Mouse (Mus musculus) layer of hippocampus, adult 8-10 months (tissue): ENCODE measurements at regions not wholly inside any gene's neighbourhood (a gene's known extent, or its start where the extent isn't known, plus 50 kb on each side); places are given as distances from the start of the nearest gene placed in this dataset.

Source experiments
- DNase-seq, 2 experiments: peaks; one replicate each; pipeline ENCODE4 v3.0.0; 2022; ENCODE audit warnings: low spot score in 2 of 2

- no peak for DNase-seq
These were observed 260.7 kb upstream of the 4930535I16Rik start for GRCm38 (mm10) chr4:124178401-124179018.

GRCm38 (mm10) chr4:124175531-124175930 lies 257.7 kb upstream of the 4930535I16Rik start:
- DNase-seq, result peak; percentile 26 to 31

- no peak for DNase-seq
These were observed 236.8 kb upstream of the 4930535I16Rik start for GRCm38 (mm10) chr4:124154627-124155026.

GRCm38 (mm10) chr4:124149771-124150451 lies 232.1 kb upstream of the 4930535I16Rik start:
- DNase-seq, result no peak

GRCm38 (mm10) chr4:124149037-124149436 lies 231.2 kb upstream of the 4930535I16Rik start:
- no peak for DNase-seq

GRCm38 (mm10) chr4:124147276-124147675 lies 229.5 kb upstream of the 4930535I16Rik start:
- DNase-seq, result no peak

GRCm38 (mm10) chr4:124146135-124146534 lies 228.3 kb upstream of the 4930535I16Rik start:
- no peak for DNase-seq

GRCm38 (mm10) chr4:124143630-124144029 lies 225.8 kb upstream of the 4930535I16Rik start:
- no peak for DNase-seq

GRCm38 (mm10) chr4:124143226-124143625 lies 225.4 kb upstream of the 4930535I16Rik start:
- DNase-seq, result peak; percentile 13 to 22

GRCm38 (mm10) chr4:124142083-124142482 lies 224.3 kb upstream of the 4930535I16Rik start:
- DNase-seq, result peak; percentile 73 to 94

- peak; percentile 28 to 51 for DNase-seq
These were observed 217.3 kb upstream of the 4930535I16Rik start for GRCm38 (mm10) chr4:124135165-124135470.

- no peak for DNase-seq
These were observed 216.7 kb upstream of the 4930535I16Rik start for GRCm38 (mm10) chr4:124134341-124135164.

- DNase-seq, result no peak
These were observed 213.1 kb upstream of the 4930535I16Rik start for GRCm38 (mm10) chr4:124130946-124131345.

GRCm38 (mm10) chr4:124126258-124126657 lies 208.4 kb upstream of the 4930535I16Rik start:
- DNase-seq, result no peak

- no peak for DNase-seq
These were observed 202.5 kb upstream of the 4930535I16Rik start for GRCm38 (mm10) chr4:124120334-124120733.

GRCm38 (mm10) chr4:124113856-124114345 lies 196.1 kb upstream of the 4930535I16Rik start:
- peak in 1 of 2 experiments; percentile 6 for DNase-seq

- DNase-seq, result no peak
These were observed 192.9 kb upstream of the 4930535I16Rik start for GRCm38 (mm10) chr4:124110705-124111104.

GRCm38 (mm10) chr4:124109371-124109770 lies 191.5 kb upstream of the 4930535I16Rik start:
- peak; percentile 15 to 26 for DNase-seq

GRCm38 (mm10) chr4:124102684-124103083 lies 184.9 kb upstream of the 4930535I16Rik start:
- no peak for DNase-seq

GRCm38 (mm10) chr4:124086801-124087200 lies 169.0 kb upstream of the 4930535I16Rik start:
- DNase-seq, result no peak

GRCm38 (mm10) chr4:124086254-124086653 lies 168.4 kb upstream of the 4930535I16Rik start:
- no peak for DNase-seq

GRCm38 (mm10) chr4:124079603-124080002 lies 161.8 kb upstream of the 4930535I16Rik start:
- no peak for DNase-seq
